Mouse (Mus musculus): ENCODE data around the gene Eif3l. TPM values are rescaled to one million over a fixed set of nuclear protein-coding genes. Genes with fewer than 3 reads are reported as not detected.

Eif3l gene
- total and polyA plus RNA-seq, 3 experiments = 63.9 to 90.3 (median 69.2) TPM

- Histone ChIP-seq H3K4me3 (no peak overlapping the region), H3K9ac (ENCODE audit: low read depth, low read length) (no peak overlapping the region), H3K27me3 (ENCODE audit: control insufficient read depth, insufficient read depth, low read length) (no peaks in the 10 kb centered on the region), H3K36me3 (ENCODE audit: control insufficient read depth, insufficient read depth, low read length) (peaks cover 3% of the 10 kb centered on the region), H3K27ac (no peak overlapping the region), H3K79me2 (replicated peaks; ENCODE audit: control insufficient read depth, insufficient read depth, low read length) (0 out of 2 replicates have a peak, but pooled peaks cover 2% of the 10 kb centered on the region), H3K4me1 (ENCODE audit: control insufficient read depth, insufficient read depth, low read length) (peaks cover 10% of the 10 kb centered on the region)
- no peak for DNase-seq
- TF ChIP-seq POLR2A (IDR thresholded peaks at IDR 0.05; ENCODE audit: insufficient read depth, low read depth, low read length) (no peak), EP300 (IDR thresholded peaks at IDR 0.05; ENCODE audit: insufficient read depth, low read depth, low read length) (no peak), CTCF (IDR thresholded peaks at IDR 0.05) (peak; percentile 67)
- WGBS = 97% methylated on average over 5 of the region's 5 CpGs
- intact Hi-C loops (cut with DNase I) = no loop called here
Observed at GRCm38 (mm10) chr15:79128208-79128607, 53.2 kb downstream of the Eif3l start.

GRCm38 (mm10) chr15:79129311-79129710, 54.3 kb downstream of the Eif3l start:
- DNase-seq = no peak
- TF ChIP-seq CTCF (IDR thresholded peaks at IDR 0.05) (no peak), POLR2A (IDR thresholded peaks at IDR 0.05; ENCODE audit: insufficient read depth, low read depth, low read length) (no peak), EP300 (IDR thresholded peaks at IDR 0.05; ENCODE audit: insufficient read depth, low read depth, low read length) (no peak)
- Histone ChIP-seq H3K4me3 (no peak overlapping the region), H3K9ac (ENCODE audit: low read depth, low read length) (no peak overlapping the region), H3K27ac (no peak overlapping the region), H3K27me3 (ENCODE audit: control insufficient read depth, insufficient read depth, low read length) (no peaks in the 10 kb centered on the region), H3K36me3 (ENCODE audit: control insufficient read depth, insufficient read depth, low read length) (peaks cover 3% of the 10 kb centered on the region), H3K79me2 (replicated peaks; ENCODE audit: control insufficient read depth, insufficient read depth, low read length) (0 out of 2 replicates have a peak, but pooled peaks cover 2% of the 10 kb centered on the region), H3K4me1 (ENCODE audit: control insufficient read depth, insufficient read depth, low read length) (peaks cover 5% of the 10 kb centered on the region)
- intact Hi-C loops (cut with DNase I) = no loop called here
- 75% methylated on average over 7 of the region's 7 CpGs for WGBS

- intact Hi-C loops (cut with DNase I) = no loop called here
- no peak for DNase-seq
- H3K4me1 ChIP-seq (ENCODE audit: control insufficient read depth, insufficient read depth, low read length) = peaks cover 5% of the 10 kb centered on the region
- TF ChIP-seq POLR2A (IDR thresholded peaks at IDR 0.05; ENCODE audit: insufficient read depth, low read depth, low read length) (no peak), CTCF (IDR thresholded peaks at IDR 0.05) (no peak), EP300 (IDR thresholded peaks at IDR 0.05; ENCODE audit: insufficient read depth, low read depth, low read length) (no peak)
- H3K27ac ChIP-seq = peak overlapping the region; percentile 78
- no peaks in the 10 kb centered on the region for H3K27me3 ChIP-seq (ENCODE audit: control insufficient read depth, insufficient read depth, low read length)
- no peak overlapping the region for H3K4me3 ChIP-seq
- peaks cover 3% of the 10 kb centered on the region for H3K36me3 ChIP-seq (ENCODE audit: control insufficient read depth, insufficient read depth, low read length)
- peak overlapping the region; percentile 5; the same call in 1 of the 2 replicates for H3K9ac ChIP-seq (ENCODE audit: low read depth, low read length)
- 0 out of 2 replicates have a peak, but pooled peaks cover 2% of the 10 kb centered on the region for H3K79me2 ChIP-seq (replicated peaks; ENCODE audit: control insufficient read depth, insufficient read depth, low read length)
- WGBS = 61% methylated on average over 10 of the region's 10 CpGs
Observed at GRCm38 (mm10) chr15:79130782-79131181, 55.8 kb downstream of the Eif3l start.

- Histone ChIP-seq H3K27me3 (ENCODE audit: control insufficient read depth, insufficient read depth, low read length) (no peaks in the 10 kb centered on the region), H3K79me2 (replicated peaks; ENCODE audit: control insufficient read depth, insufficient read depth, low read length) (0 out of 2 replicates have a peak, but pooled peaks cover 2% of the 10 kb centered on the region), H3K4me3 (no peak overlapping the region), H3K9ac (ENCODE audit: low read depth, low read length) (peak overlapping the region; percentile 43), H3K4me1 (ENCODE audit: control insufficient read depth, insufficient read depth, low read length) (peaks cover 5% of the 10 kb centered on the region), H3K27ac (peak overlapping the region; percentile 78), H3K36me3 (ENCODE audit: control insufficient read depth, insufficient read depth, low read length) (peaks cover 3% of the 10 kb centered on the region)
- intact Hi-C loops (cut with DNase I) = no loop called here
- 43% methylated on average over 7 of the region's 7 CpGs for WGBS
- DNase-seq = peak; percentile 71 to 85
- TF ChIP-seq CTCF (IDR thresholded peaks at IDR 0.05) (no peak), EP300 (IDR thresholded peaks at IDR 0.05; ENCODE audit: insufficient read depth, low read depth, low read length) (peak; percentile 95), POLR2A (IDR thresholded peaks at IDR 0.05; ENCODE audit: insufficient read depth, low read depth, low read length) (peak; percentile 52; the same call in 1 of the 2 replicates)
Observed at GRCm38 (mm10) chr15:79131442-79131841, 56.5 kb downstream of the Eif3l start.

- TF ChIP-seq EP300 (IDR thresholded peaks at IDR 0.05; ENCODE audit: insufficient read depth, low read depth, low read length) (no peak), CTCF (IDR thresholded peaks at IDR 0.05) (no peak), POLR2A (IDR thresholded peaks at IDR 0.05; ENCODE audit: insufficient read depth, low read depth, low read length) (no peak)
- peaks cover 5% of the 10 kb centered on the region for H3K4me1 ChIP-seq (ENCODE audit: control insufficient read depth, insufficient read depth, low read length)
- no peak overlapping the region for H3K9ac ChIP-seq (ENCODE audit: low read depth, low read length)
- H3K79me2 ChIP-seq (replicated peaks; ENCODE audit: control insufficient read depth, insufficient read depth, low read length) = no peaks in the 10 kb centered on the region
- H3K27ac ChIP-seq = no peak overlapping the region; the same call in 1 of the 2 replicates
- H3K27me3 ChIP-seq (ENCODE audit: control insufficient read depth, insufficient read depth, low read length) = no peaks in the 10 kb centered on the region
- WGBS = 68% methylated on average over 6 of the region's 6 CpGs
- no peak overlapping the region for H3K4me3 ChIP-seq
- peaks cover 3% of the 10 kb centered on the region for H3K36me3 ChIP-seq (ENCODE audit: control insufficient read depth, insufficient read depth, low read length)
- intact Hi-C loops (cut with DNase I) = no loop called here
- peak in 1 of 2 experiments; percentile 63 for DNase-seq
Observed at GRCm38 (mm10) chr15:79133191-79133661, 58.2 kb downstream of the Eif3l start.

GRCm38 (mm10) chr15:79134496-79135270, 59.7 kb downstream of the Eif3l start:
- H3K9ac ChIP-seq (ENCODE audit: low read depth, low read length) = no peak overlapping the region
- H3K36me3 ChIP-seq (ENCODE audit: control insufficient read depth, insufficient read depth, low read length) = peaks cover 3% of the 10 kb centered on the region
- peaks cover 5% of the 10 kb centered on the region for H3K4me1 ChIP-seq (ENCODE audit: control insufficient read depth, insufficient read depth, low read length)
- H3K79me2 ChIP-seq (replicated peaks; ENCODE audit: control insufficient read depth, insufficient read depth, low read length) = no peaks in the 10 kb centered on the region
- WGBS = 89% methylated on average over 9 of the region's 9 CpGs
- DNase-seq = no peak
- intact Hi-C loops (cut with DNase I) = no loop called here
- H3K4me3 ChIP-seq = no peak overlapping the region
- no peaks in the 10 kb centered on the region for H3K27me3 ChIP-seq (ENCODE audit: control insufficient read depth, insufficient read depth, low read length)
- TF ChIP-seq POLR2A (IDR thresholded peaks at IDR 0.05; ENCODE audit: insufficient read depth, low read depth, low read length) (no peak), EP300 (IDR thresholded peaks at IDR 0.05; ENCODE audit: insufficient read depth, low read depth, low read length) (no peak), CTCF (IDR thresholded peaks at IDR 0.05) (no peak)
- H3K27ac ChIP-seq = no peak overlapping the region

Measured in heart, adult 2 months (tissue).